Mouse (Mus musculus) testis, adult 2 months (tissue): ENCODE results near the gene Gm20683. TPM values are rescaled to one million over a fixed set of nuclear protein-coding genes. Genes with fewer than 3 reads are reported as not detected.

ENCODE experiments used
- H3K27ac ChIP-seq: fragments of 200-500 bp; 2 replicates; pipeline ENCODE4 v1.5.1; 2012; ENCODE audit warnings: low read depth, low read length; ENCODE audit not compliant: control insufficient read depth, insufficient read depth
- H3K27me3 ChIP-seq: fragments of 200-500 bp; 2 replicates; pipeline ENCODE4 v1.6.1; 2012; ENCODE audit warnings: mild to moderate bottlenecking, low read length, moderate library complexity; ENCODE audit not compliant: control insufficient read depth, insufficient read depth
- H3K36me3 ChIP-seq: fragments of 200-500 bp; 2 replicates; pipeline ENCODE4 v1.6.1; 2012; ENCODE audit warnings: mild to moderate bottlenecking, low read length; ENCODE audit not compliant: control insufficient read depth, insufficient read depth
- H3K4me1 ChIP-seq: fragments of 200-500 bp; 2 replicates; pipeline ENCODE4 v1.6.1; 2012; ENCODE audit warnings: low read length; ENCODE audit not compliant: control insufficient read depth, insufficient read depth
- H3K4me3 ChIP-seq: fragments of 200-500 bp; 2 replicates; pipeline ENCODE4 v1.5.1; 2012; ENCODE audit warnings: low read depth, mild to moderate bottlenecking, low read length, moderate library complexity, mixed read lengths; ENCODE audit not compliant: control insufficient read depth
- CTCF ChIP-seq: fragments of 200-500 bp; IDR thresholded peaks from 2 replicates; pipeline ENCODE4 v1.5.1; 2012; ENCODE audit warnings: low read depth, mild to moderate bottlenecking, inconsistent platforms, low read length, moderate library complexity; ENCODE audit not compliant: control insufficient read depth, insufficient read depth, insufficient replicate concordance
- POLR2A ChIP-seq: fragments of 200-500 bp; IDR thresholded peaks from 2 replicates; pipeline ENCODE4 v1.6.1; 2012; ENCODE audit warnings: low read depth, mild to moderate bottlenecking, inconsistent platforms, low read length, moderate library complexity; ENCODE audit not compliant: control insufficient read depth
- polyA plus RNA-seq: library from polyadenylated mRNA; depleted of rRNA; stranded (reverse); fragments of >200 nt; gene quantifications from 2 replicates; pipeline ENCODE4 v1.2.3, GENCODE M21; 2012

The Gm20683 gene
- polyA plus RNA-seq, 1 experiment, result 9.0 TPM

DNA sequence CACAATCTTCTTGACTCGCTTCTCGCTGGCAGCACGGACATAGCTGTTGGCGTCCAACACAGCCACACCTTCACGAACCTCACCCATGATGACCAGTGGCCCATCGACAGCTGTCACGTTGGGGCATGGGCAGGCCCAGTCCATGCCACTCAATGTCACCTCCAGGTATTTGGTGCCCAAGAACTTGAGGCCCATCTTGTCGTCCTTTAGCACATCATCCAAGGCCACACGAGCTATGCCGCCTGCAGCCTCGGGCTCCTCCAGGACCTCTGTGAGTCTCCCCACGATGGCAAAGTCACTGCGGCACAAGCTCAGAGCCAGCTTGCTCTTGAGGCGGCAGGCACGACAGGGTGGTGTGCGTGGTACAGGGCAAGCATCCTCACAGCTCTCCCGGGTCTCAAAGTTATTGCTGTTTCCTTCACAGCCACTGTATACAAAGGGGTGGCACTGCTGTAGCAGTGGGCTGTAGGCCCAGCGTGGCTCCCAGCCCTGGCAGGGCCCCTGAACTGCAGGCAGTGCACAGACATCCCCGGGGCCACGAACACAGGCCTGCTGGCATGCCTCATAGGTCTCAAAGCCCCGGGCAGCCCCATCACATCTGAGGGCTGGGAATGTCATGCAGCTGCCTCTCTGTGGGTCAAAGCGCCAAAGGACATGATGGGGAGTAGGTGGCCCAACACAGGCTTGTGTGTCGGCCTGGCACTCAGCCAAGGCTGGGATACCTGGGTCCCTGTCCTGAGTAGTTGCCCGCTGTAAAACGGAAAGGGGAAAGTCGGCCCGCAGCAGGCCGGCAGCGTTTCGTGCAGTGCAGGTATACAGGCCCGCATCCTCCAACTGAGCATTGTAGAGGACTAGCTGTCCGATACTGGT lies 36.4 kb upstream of the Gm20683 start:
- H3K27me3 ChIP-seq, result no peaks in the 10 kb centered on the region
- no peaks in the 10 kb centered on the region for H3K36me3 ChIP-seq
- peaks cover 18% of the 10 kb centered on the region for H3K4me1 ChIP-seq
- no peak for TF ChIP-seq POLR2A
- H3K4me3 ChIP-seq, result no peak overlapping the region
- H3K27ac ChIP-seq, result no peak overlapping the region

DNA sequence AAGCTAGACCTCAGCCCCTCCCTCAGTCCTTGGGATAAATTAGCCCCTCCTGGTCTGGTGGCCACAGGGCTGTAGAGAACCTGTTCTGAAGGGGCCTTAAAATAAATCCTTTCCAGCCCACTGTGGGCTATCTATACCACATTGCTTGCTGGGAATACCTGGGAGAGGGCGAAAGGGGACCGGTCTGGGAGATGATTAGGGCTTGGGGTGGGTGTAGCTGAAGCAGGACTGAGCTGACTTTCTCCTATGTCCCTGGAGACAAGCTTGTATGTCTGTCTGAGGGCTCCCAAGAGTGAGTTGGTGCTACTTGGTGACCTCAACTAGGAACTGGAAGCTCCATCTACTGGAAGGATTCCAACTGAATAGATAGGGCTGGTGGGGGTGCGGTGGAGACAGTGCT lies 35.5 kb upstream of the Gm20683 start:
- no peak for TF ChIP-seq CTCF
- TF ChIP-seq POLR2A, result no peak
- H3K36me3 ChIP-seq, result no peaks in the 10 kb centered on the region
- H3K27me3 ChIP-seq, result no peaks in the 10 kb centered on the region
- H3K4me3 ChIP-seq, result no peak overlapping the region; the same call in 1 of the 2 replicates
- H3K4me1 ChIP-seq, result peaks cover 23% of the 10 kb centered on the region
- no peak overlapping the region for H3K27ac ChIP-seq

DNA sequence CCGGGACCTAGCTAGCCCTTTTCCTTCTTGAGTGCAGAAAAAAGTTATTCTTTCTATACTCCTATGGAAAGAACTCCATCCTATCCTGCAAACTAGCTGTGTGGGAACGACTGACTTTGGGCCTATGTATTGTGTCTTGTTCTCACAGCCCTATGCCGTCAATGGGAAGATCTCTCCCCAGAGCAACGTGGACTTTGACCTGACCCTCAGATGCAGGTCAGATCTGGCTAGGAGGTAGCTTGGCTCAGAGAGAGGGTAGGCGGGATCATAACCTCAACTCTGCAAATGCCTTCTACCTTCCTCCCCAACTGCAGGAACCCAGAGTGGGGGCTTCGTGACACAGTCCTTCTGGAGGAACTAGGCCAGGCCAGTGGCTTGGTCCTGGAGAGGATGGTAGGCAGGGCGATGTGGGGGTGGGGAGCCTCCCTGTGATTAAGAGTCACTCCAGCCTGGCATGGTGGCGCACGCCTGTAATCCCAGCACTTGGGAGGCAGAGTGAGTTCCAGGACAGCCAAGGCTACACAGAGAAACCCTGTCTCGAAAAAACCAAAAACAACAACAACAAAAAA lies 34.9 kb upstream of the Gm20683 start:
- H3K27ac ChIP-seq, result no peak overlapping the region
- peak overlapping the region; percentile 95 for H3K4me3 ChIP-seq
- H3K4me1 ChIP-seq, result peaks cover 23% of the 10 kb centered on the region
- TF ChIP-seq POLR2A (no peak), CTCF (no peak)
- H3K27me3 ChIP-seq, result no peaks in the 10 kb centered on the region
- H3K36me3 ChIP-seq, result no peaks in the 10 kb centered on the region

DNA sequence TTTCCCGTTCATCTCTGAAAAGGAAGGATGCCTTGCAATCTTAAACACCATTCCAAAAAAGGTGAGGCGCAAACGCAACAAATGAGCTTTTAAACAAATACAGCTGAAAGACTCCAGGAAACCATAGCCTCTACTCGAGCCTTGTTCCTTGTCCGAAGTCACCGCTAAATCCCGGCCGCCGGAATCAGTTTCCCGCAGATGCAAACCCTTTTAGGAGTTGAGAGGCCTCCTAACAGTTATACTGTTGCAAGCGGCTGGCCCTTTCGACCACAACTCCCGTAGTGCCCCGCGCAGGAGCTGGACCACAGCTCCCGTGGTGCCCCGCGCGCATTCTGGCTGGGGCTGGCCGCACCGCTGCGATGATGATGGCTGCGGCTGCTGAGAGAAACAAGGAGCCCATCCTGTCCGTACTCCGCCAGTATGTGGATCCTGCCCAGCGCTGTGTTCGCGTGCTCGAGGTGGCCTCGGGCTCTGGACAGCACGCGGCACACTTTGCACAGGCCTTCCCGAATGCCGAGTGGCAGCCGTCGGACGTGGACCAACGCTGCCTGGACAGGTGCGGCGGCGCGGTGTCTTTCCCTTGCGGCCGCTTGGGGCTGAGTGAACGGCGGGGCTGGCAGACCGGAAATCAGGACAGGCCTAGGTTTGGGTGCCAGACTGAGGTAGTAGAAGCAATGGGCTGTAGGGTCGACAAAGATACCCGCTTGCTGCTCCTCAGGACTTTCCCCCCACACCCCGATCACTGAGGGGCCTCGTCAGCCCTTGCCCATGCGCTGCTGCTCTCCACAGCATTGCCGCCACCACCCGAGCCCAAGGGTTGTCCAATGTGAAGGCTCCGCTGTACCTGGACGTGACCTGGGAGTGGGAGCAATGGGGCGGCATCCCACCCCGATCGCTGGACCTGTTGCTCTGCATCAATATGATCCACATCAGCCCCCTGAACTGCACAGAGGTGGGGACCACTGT lies 33.9 kb upstream of the Gm20683 start:
- Histone ChIP-seq H3K4me1 (peaks cover 23% of the 10 kb centered on the region), H3K27me3 (no peaks in the 10 kb centered on the region), H3K36me3 (no peaks in the 10 kb centered on the region), H3K27ac (peak overlapping the region; percentile 69), H3K4me3 (peak overlapping the region; percentile 95)
- TF ChIP-seq POLR2A (peak; percentile 71; the same call in 1 of the 2 replicates), CTCF (peak; percentile 23; the same call in 1 of the 2 replicates)

DNA sequence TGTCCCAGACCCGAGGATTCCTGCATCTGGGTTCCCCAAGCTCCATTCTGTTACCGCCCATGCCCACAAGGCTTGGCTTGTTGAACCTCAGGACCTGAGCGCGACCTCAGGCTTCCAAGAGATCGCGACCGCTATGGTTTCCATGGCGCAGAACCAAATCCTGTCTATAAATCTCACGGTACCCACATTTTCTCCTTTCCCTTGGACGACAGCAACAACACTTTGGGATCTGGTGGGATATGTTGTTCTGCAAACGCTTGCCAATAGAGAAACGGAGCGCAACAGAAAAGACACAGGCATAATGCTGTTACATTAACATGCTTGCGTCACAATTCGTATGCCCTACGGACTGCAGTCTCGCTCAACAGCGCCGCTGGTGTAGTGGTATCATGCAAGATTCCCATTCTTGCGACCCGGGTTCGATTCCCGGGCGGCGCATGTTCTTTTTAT lies 33.2 kb upstream of the Gm20683 start, which contains the start of gene Mettl26:
Gene Mettl26 (plus strand): TSS at position 354 of the 450 bp plus-strand sequence.
- peaks cover 23% of the 10 kb centered on the region for H3K4me1 ChIP-seq
- H3K27ac ChIP-seq, result peak within 1 kb of the TSS; percentile 69
- H3K4me3 ChIP-seq, result peak within 1 kb of the TSS; percentile 95
- no peaks in the 10 kb centered on the region for H3K27me3 ChIP-seq
- no peaks in the 10 kb centered on the region for H3K36me3 ChIP-seq
- TF ChIP-seq CTCF, result no peak
- no peak for TF ChIP-seq POLR2A

DNA sequence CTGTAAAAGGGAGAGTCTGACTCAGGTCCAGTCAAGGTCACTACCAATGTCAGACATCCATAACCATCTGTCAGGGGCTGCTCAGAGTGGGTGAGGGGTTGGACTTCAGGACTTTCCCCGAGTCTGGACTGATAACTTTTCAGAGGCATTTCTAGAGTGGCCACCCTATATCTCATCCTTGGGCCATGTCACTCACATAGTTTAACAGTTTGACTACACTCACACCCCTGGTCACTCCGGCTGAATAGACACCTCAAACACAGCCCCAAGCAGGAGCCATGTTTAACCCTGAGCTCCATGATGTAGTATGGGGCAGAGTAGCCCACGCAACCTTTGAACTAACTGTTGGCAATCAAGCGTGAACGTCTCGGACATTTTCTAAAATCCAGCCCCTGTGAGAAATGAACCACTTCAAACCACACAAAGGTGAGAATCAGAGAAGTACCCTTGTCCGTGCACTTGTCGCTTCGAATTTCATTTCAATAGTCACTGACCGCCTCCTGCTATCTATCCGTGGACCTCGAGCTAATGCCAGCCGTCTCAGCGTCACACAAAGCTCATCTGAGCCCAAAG lies 32.7 kb upstream of the Gm20683 start:
- TF ChIP-seq CTCF (no peak), POLR2A (no peak)
- Histone ChIP-seq H3K4me3 (peak overlapping the region; percentile 95), H3K27me3 (no peaks in the 10 kb centered on the region), H3K4me1 (peaks cover 23% of the 10 kb centered on the region), H3K36me3 (no peaks in the 10 kb centered on the region), H3K27ac (peak overlapping the region; percentile 3; the same call in 1 of the 2 replicates)
